ENCODE assay signal across 22 mouse cellular contexts in the genomic region with DNA sequence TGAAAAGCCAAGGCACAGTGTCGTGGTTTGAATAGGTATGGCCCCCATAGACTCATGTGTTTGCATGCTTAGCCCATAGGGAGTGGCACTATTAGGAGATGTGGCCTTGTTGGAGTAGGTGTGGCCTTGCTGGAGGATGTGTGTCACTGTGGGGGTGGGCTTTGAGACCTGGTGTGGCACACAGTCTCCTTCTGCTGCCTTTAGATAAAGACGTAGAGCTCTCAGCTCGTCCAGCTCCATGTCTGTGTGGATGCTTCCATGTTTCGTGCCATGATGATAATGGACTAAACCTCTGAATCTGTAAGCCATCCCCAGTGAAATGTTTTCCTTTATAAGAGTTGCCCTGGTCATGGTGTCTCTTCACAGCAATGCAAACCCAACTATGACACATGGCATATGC. TPM values are rescaled to one million over a fixed set of nuclear protein-coding genes. Genes with fewer than 3 reads are reported as not detected.
DNase-seq lines count a peak whose midpoint lies in the region; ATAC-seq and TF ChIP-seq lines count a peak whose summit lies in the region.
"Had no signal": no experiment of that assay in that cellular context is flagged by ENCODE, and none has a peak within 500 bp of the region (broad histone marks: within the 10 kb centered on the region; RNA-seq: fewer than 3 reads in every experiment).

No protein-coding gene starts in this region.

- H3K36me3 ChIP-seq in liver, postnatal 0 days (replicated peaks; ENCODE audit: insufficient read depth, low read length), result no peaks in the 10 kb centered on the region
- no peaks in the 10 kb centered on the region for H3K36me3 ChIP-seq in liver, embryonic 13.5 days
- H3K36me3 ChIP-seq in liver, embryonic 14.5 days (replicated peaks; ENCODE audit: control insufficient read depth, insufficient read depth, low read depth), result no peaks in the 10 kb centered on the region
- H3K36me3 ChIP-seq: embryonic facial prominence, embryonic 13.5 days; embryonic facial prominence, embryonic 15.5 days; forebrain, embryonic 10.5 days; forebrain, embryonic 12.5 days had no signal

- no peaks in the 10 kb centered on the region for H3K4me1 ChIP-seq in liver, postnatal 0 days (ENCODE audit: insufficient read depth)
- H3K4me1 ChIP-seq in liver, embryonic 13.5 days (replicated peaks), result peaks cover 9% of the 10 kb centered on the region; the same call in 1 of the 2 replicates
- H3K4me1 ChIP-seq in liver, embryonic 14.5 days (replicated peaks; ENCODE audit: control insufficient read depth in 2 of 2, insufficient read depth in 2 of 2, low read length in 1 of 2), result peaks cover 0 to 7% of the 10 kb centered on the region in 2 experiments; a peak in 1 of 4 replicates
- H3K4me1 ChIP-seq: embryonic facial prominence, embryonic 13.5 days; embryonic facial prominence, embryonic 15.5 days; forebrain, embryonic 10.5 days; forebrain, embryonic 12.5 days had no signal

- TF ChIP-seq EP300 in liver, postnatal 0 days (IDR thresholded peaks at IDR 0.05; ENCODE audit: low read depth), result no peak
- TF ChIP-seq EP300 in liver, embryonic 14.5 days (IDR thresholded peaks at IDR 0.05; ENCODE audit: low read depth), result no peak

- no peaks in the 10 kb centered on the region for H3K27me3 ChIP-seq in liver, postnatal 0 days (ENCODE audit: insufficient read depth, low read length)
- H3K27me3 ChIP-seq in liver, embryonic 13.5 days, result no peaks in the 10 kb centered on the region
- H3K27me3 ChIP-seq in liver, embryonic 14.5 days (ENCODE audit: control insufficient read depth, insufficient read depth, low read length), result no peaks in the 10 kb centered on the region
- H3K27me3 ChIP-seq: embryonic facial prominence, embryonic 13.5 days; embryonic facial prominence, embryonic 15.5 days had no signal

- no peak for ATAC-seq in liver, postnatal 0 days
- peak; percentile 63 for ATAC-seq in liver, embryonic 13.5 days (ENCODE audit: low read depth)
- ATAC-seq in liver, embryonic 14.5 days (ENCODE audit: insufficient read depth), result peak; percentile 23; the same call in 1 of the 2 replicates
- ATAC-seq: forebrain, embryonic 14.5 days; forebrain, embryonic 16.5 days had no signal

- no peak overlapping the region for H3K27ac ChIP-seq in liver, postnatal 0 days (ENCODE audit: low read depth)
- H3K27ac ChIP-seq in liver, embryonic 13.5 days, result no peak overlapping the region
- no peak overlapping the region for H3K27ac ChIP-seq in liver, embryonic 14.5 days
- H3K27ac ChIP-seq: embryonic facial prominence, embryonic 13.5 days; embryonic facial prominence, embryonic 15.5 days; forebrain, embryonic 10.5 days; forebrain, embryonic 12.5 days had no signal

- H3K4me2 ChIP-seq in liver, postnatal 0 days (ENCODE audit: low read depth, low read length), result no peak overlapping the region
- no peak overlapping the region for H3K4me2 ChIP-seq in liver, embryonic 13.5 days
- H3K4me2 ChIP-seq in liver, embryonic 14.5 days (ENCODE audit: low read depth), result no peak overlapping the region
- H3K4me2 ChIP-seq: embryonic facial prominence, embryonic 13.5 days; embryonic facial prominence, embryonic 15.5 days; forebrain, embryonic 12.5 days had no signal

- no peak overlapping the region for H3K9ac ChIP-seq in liver, postnatal 0 days (replicated peaks)
- H3K9ac ChIP-seq in liver, embryonic 13.5 days, result no peak overlapping the region
- no peak overlapping the region for H3K9ac ChIP-seq in liver, embryonic 14.5 days (replicated peaks)
- H3K9ac ChIP-seq: embryonic facial prominence, embryonic 13.5 days; embryonic facial prominence, embryonic 15.5 days; forebrain, embryonic 12.5 days had no signal

- H3K9me3 ChIP-seq in liver, postnatal 0 days (ENCODE audit: low read length), result peaks cover 11% of the 10 kb centered on the region
- H3K9me3 ChIP-seq in liver, embryonic 13.5 days (replicated peaks), result peaks cover 7% of the 10 kb centered on the region; the same call in 1 of the 2 replicates
- no peaks in the 10 kb centered on the region for H3K9me3 ChIP-seq in liver, embryonic 14.5 days (ENCODE audit: control insufficient read depth, low read length)
- H3K9me3 ChIP-seq: forebrain, embryonic 10.5 days; forebrain, embryonic 12.5 days had no signal

- 66% methylated on average over 4 of the region's 4 CpGs for WGBS in liver, postnatal 0 days (ENCODE audit: insufficient replicate concordance)
- WGBS in liver, embryonic 13.5 days (ENCODE audit: insufficient replicate concordance), result 39% methylated on average over 4 of the region's 4 CpGs
- WGBS in liver, embryonic 14.5 days (ENCODE audit: insufficient replicate concordance), result 24% methylated on average over 4 of the region's 4 CpGs

- H3K4me3 ChIP-seq in liver, postnatal 0 days (ENCODE audit: low read depth, low read length), result no peak overlapping the region
- H3K4me3 ChIP-seq in liver, embryonic 13.5 days (replicated peaks), result no peak overlapping the region
- H3K4me3 ChIP-seq in liver, embryonic 14.5 days (ENCODE audit: insufficient read depth in 1 of 2, low read depth in 2 of 2, low read length in 2 of 2), result no peak overlapping the region
- H3K4me3 ChIP-seq: embryonic facial prominence, embryonic 13.5 days; embryonic facial prominence, embryonic 15.5 days; erythroblast, embryonic 14.5 days; forebrain, embryonic 10.5 days; forebrain, embryonic 12.5 days had no signal

- no peak for TF ChIP-seq CTCF in liver, postnatal 0 days (IDR thresholded peaks at IDR 0.05; ENCODE audit: low read depth)
- TF ChIP-seq CTCF in liver, embryonic 14.5 days (IDR thresholded peaks at IDR 0.05; ENCODE audit: low read depth), result no peak

- peak; percentile 23 for DNase-seq in liver
- no peak for DNase-seq in liver, postnatal 0 days
- no peak for DNase-seq in liver, embryonic 13.5 days
- DNase-seq in liver, embryonic 14.5 days (ENCODE audit: low read depth in 3 of 3, low spot score in 3 of 3), result no peak
- DNase-seq in spleen, adult 18-20 months, result no peak
- DNase-seq: adrenal gland, adult 2 months; adrenal gland, postnatal 10 days; adrenal gland, postnatal 25 days; cerebellum, adult 11 months; cerebellum, adult 18-20 months; cerebellum, adult 8-10 months; cerebellum, adult 9-11 months; cerebellum, postnatal 14 days; cerebellum, postnatal 36 days; embryo, embryonic 11 days had no signal

RNA-seq across cellular contexts. Expression of a gene that starts 28.6 kb away (rescaled TPM):
- polyA plus RNA-seq in liver, postnatal 0 days (2015; fragmentation: Nextera tagmentation; extraction: Ambion mirVana), result 26.2 and 29.6 TPM in 2 replicates
- 69.1 and 89.8 TPM in 2 replicates for polyA plus RNA-seq in liver, embryonic 13.5 days (2015; fragmentation: Nextera tagmentation; extraction: Ambion mirVana)
- polyA plus RNA-seq in liver, embryonic 14.5 days (2012; rRNA removed), result 34.0 and 36.9 TPM in 2 replicates
- 69.5 and 71.7 TPM in 2 replicates for polyA plus RNA-seq in liver, embryonic 14.5 days (2014; fragmentation: Nextera tagmentation; extraction: Ambion mirVana)

RNA-seq across cellular contexts. Expression of a gene that starts 59.3 kb away (rescaled TPM):
- 6.7 and 7.4 TPM in 2 replicates for polyA plus RNA-seq in liver, postnatal 0 days (2015; fragmentation: Nextera tagmentation; extraction: Ambion mirVana)
- polyA plus RNA-seq in liver, embryonic 13.5 days (2015; fragmentation: Nextera tagmentation; extraction: Ambion mirVana), result 10.8 and 11.6 TPM in 2 replicates
- 18.3 and 21.1 TPM in 2 replicates for polyA plus RNA-seq in liver, embryonic 14.5 days (2012; rRNA removed)
- 7.7 and 7.9 TPM in 2 replicates for polyA plus RNA-seq in liver, embryonic 14.5 days (2014; fragmentation: Nextera tagmentation; extraction: Ambion mirVana)
